Mouse (Mus musculus) neural tube, embryonic 11.5 days (tissue): ENCODE data around the gene Zkscan7. TPM values are rescaled to one million over a fixed set of nuclear protein-coding genes. Genes with fewer than 3 reads are reported as not detected.

ENCODE experiments used
- ATAC-seq: fragments of 200-750 bp; cut with Nextera tagmentation; 2 replicates; pipeline ENCODE4 v1.8.0; 2017; ENCODE audit warnings: moderate number of reproducible peaks, mild to moderate bottlenecking, moderate TSS enrichment, moderate library complexity; ENCODE audit not compliant: insufficient read depth, low FRiP score, low TSS enrichment
- DNase-seq: peaks from one replicate; pipeline ENCODE4 v3.0.0-alpha.2; 2015; ENCODE audit warnings: low spot score
- H3K27ac ChIP-seq: fragments of 300-500 bp; sonication (generic); 2 replicates; pipeline ENCODE4 v1.5.1; 2014; ENCODE audit warnings: low read depth, mild to moderate bottlenecking, low read length
- H3K27me3 ChIP-seq: fragments of 300-500 bp; sonication (generic); 2 replicates; pipeline ENCODE4 v1.6.1; 2014; ENCODE audit warnings: mild to moderate bottlenecking, low read length, mixed read lengths; ENCODE audit not compliant: control insufficient read depth, insufficient read depth
- H3K36me3 ChIP-seq: fragments of 300-500 bp; sonication (generic); 2 replicates; pipeline ENCODE4 v1.6.1; 2014; ENCODE audit warnings: mild to moderate bottlenecking, low read length, moderate library complexity, mixed read lengths; ENCODE audit not compliant: control insufficient read depth, insufficient read depth
- H3K4me1 ChIP-seq: fragments of 300-500 bp; sonication (generic); 2 replicates; pipeline ENCODE4 v1.6.1; 2014; ENCODE audit warnings: low read length, mixed read lengths; ENCODE audit not compliant: control insufficient read depth, insufficient read depth
- H3K4me2 ChIP-seq: fragments of 300-500 bp; sonication (generic); 2 replicates; pipeline ENCODE4 v1.6.1; 2014; ENCODE audit warnings: low read depth, mild to moderate bottlenecking, moderate library complexity
- H3K4me3 ChIP-seq: fragments of 300-500 bp; sonication (generic); 2 replicates; pipeline ENCODE4 v1.5.1; 2014; ENCODE audit warnings: low read depth, low read length
- H3K9ac ChIP-seq: fragments of 300-500 bp; sonication (generic); 2 replicates; pipeline ENCODE4 v1.6.1; 2014; ENCODE audit warnings: mild to moderate bottlenecking, low read length
- H3K9me3 ChIP-seq: fragments of 300-500 bp; sonication (generic); 2 replicates; pipeline ENCODE4 v1.6.1; 2016; ENCODE audit warnings: low read length; ENCODE audit not compliant: control insufficient read depth
- WGBS: fragments of 180-500 bp; shearing (Covaris S2); extraction: QIAGEN DNeasy Blood & Tissue Kit; methylation state at CpG from one replicate; pipeline ENCODE4 v1.1.7; 2014; 5-methylcytosine and 5-hydroxymethylcytosine counted together
- polyA plus RNA-seq: library from polyadenylated mRNA; unstranded; fragments of >200 nt; fragmentation: Nextera tagmentation; extraction: Ambion mirVana; gene quantifications from 2 replicates; pipeline ENCODE4 v1.2.1, GENCODE M21; 2014

The Zkscan7 gene
- polyA plus RNA-seq, 1 experiment from 2014 or later, result 3.3 TPM

DNA sequence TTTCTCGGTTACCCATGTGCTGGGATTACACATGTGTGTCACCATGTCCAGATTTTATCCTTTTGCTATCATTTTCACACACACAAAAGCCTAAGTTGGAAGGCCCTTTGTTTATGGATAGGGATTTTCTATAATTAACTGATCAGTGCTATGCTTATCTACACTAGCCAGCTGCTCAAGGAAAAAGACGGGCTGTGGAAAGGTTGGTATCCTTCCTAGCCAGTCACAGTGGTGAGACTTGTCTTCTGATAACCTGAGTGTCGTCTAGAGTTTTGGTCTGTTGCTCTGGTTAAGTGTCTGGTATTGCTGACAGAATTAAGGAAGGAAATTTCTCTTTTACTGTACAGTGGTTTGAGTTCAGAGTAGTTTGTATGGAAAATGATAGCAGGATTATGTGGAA, 43.4 kb downstream of the Zkscan7 start:
- Histone ChIP-seq H3K4me3 (no peak overlapping the region), H3K27ac (no peak overlapping the region), H3K36me3 (peaks cover 50% of the 10 kb centered on the region), H3K4me1 (0 out of 2 replicates have a peak, but pooled peaks cover under 1% of the 10 kb centered on the region), H3K27me3 (no peaks in the 10 kb centered on the region), H3K9me3 (no peaks in the 10 kb centered on the region), H3K9ac (no peak overlapping the region), H3K4me2 (no peak overlapping the region)
- ATAC-seq (no peak), DNase-seq (no peak)
- WGBS, result 95% methylated on average over 3 of the region's 3 CpGs

Other genes with a start within 250 kb of the Zkscan7 start
- not detected in 2 replicates for gene Topaz1, start 138.3 kb upstream of the Zkscan7 start, polyA plus RNA-seq
- gene Tcaim, start 80.1 kb upstream of the Zkscan7 start, polyA plus RNA-seq, result 6.1 and 7.0 TPM in 2 replicates
- gene Gm35549, start 41.6 kb upstream of the Zkscan7 start, polyA plus RNA-seq, result 0.40 TPM in 1 of 2 replicates, not detected in the other
- gene Zfp445, start 19.7 kb upstream of the Zkscan7 start, polyA plus RNA-seq, result 80.2 and 88.1 TPM in 2 replicates
- gene Zfp105, start 37.4 kb downstream of the Zkscan7 start, polyA plus RNA-seq, result 35.3 and 36.7 TPM in 2 replicates
- gene 1110059G10Rik, start 65.3 kb downstream of the Zkscan7 start, polyA plus RNA-seq, result 27.7 and 30.8 TPM in 2 replicates
- gene Kif15, start 65.4 kb downstream of the Zkscan7 start, polyA plus RNA-seq, result 50.3 and 53.9 TPM in 2 replicates
- 16.9 and 19.8 TPM in 2 replicates for gene Tmem42, start 135.6 kb downstream of the Zkscan7 start, polyA plus RNA-seq
- 0.49 and 0.57 TPM in 2 replicates for gene Tgm4, start 149.0 kb downstream of the Zkscan7 start, polyA plus RNA-seq
- 60.5 and 66.4 TPM in 2 replicates for gene Zdhhc3, start 227.5 kb downstream of the Zkscan7 start, polyA plus RNA-seq
- gene Exosc7, start 227.5 kb downstream of the Zkscan7 start, polyA plus RNA-seq, result 101 and 110 TPM in 2 replicates